Mouse (Mus musculus) hindbrain, embryonic 11.5 days (tissue): ENCODE measurements around the gene Traf6. TPM values are rescaled to one million over a fixed set of nuclear protein-coding genes. Genes with fewer than 3 reads are reported as not detected.
"Not testable (repeated sequence)": the region's sequence is repeated elsewhere in the genome, so short reads cannot be mapped to it uniquely, and the experiment has no call there.

Experiments used
- ATAC-seq: fragments of 200-750 bp; cut with Nextera tagmentation; 2 replicates; pipeline ENCODE4 v1.8.0; 2017; ENCODE audit warnings: mild to moderate bottlenecking, moderate TSS enrichment, moderate library complexity; ENCODE audit not compliant: low FRiP score
- DNase-seq: peaks from one replicate; pipeline ENCODE4 v3.0.0-alpha.2; 2015; ENCODE audit warnings: low spot score
- H3K27ac ChIP-seq: fragments of 300-500 bp; sonication (generic); 2 replicates; pipeline ENCODE4 v1.5.1; 2014; ENCODE audit warnings: mild to moderate bottlenecking, low read depth, low read length
- H3K27me3 ChIP-seq: fragments of 300-500 bp; sonication (generic); 2 replicates; pipeline ENCODE4 v1.6.1; 2014; ENCODE audit warnings: mild to moderate bottlenecking, low read length, moderate library complexity, mixed read lengths; ENCODE audit not compliant: control insufficient read depth, insufficient read depth
- H3K36me3 ChIP-seq: fragments of 300-500 bp; sonication (generic); 2 replicates; pipeline ENCODE4 v1.6.1; 2014; ENCODE audit warnings: mild to moderate bottlenecking, low read length, moderate library complexity, mixed read lengths; ENCODE audit not compliant: control insufficient read depth, insufficient read depth
- H3K4me1 ChIP-seq: fragments of 300-500 bp; sonication (generic); replicated peaks from 2 replicates; pipeline ENCODE4 v1.6.1; 2014; ENCODE audit warnings: low read length, mixed read lengths; ENCODE audit not compliant: control insufficient read depth, insufficient read depth
- H3K4me2 ChIP-seq: fragments of 300-500 bp; sonication (generic); replicated peaks from 2 replicates; pipeline ENCODE4 v1.6.1; 2014; ENCODE audit warnings: mild to moderate bottlenecking, low read depth, low read length
- H3K4me3 ChIP-seq: fragments of 300-500 bp; sonication (generic); 2 replicates; pipeline ENCODE4 v1.5.1; 2014; ENCODE audit warnings: low read depth, low read length
- H3K9ac ChIP-seq: fragments of 300-500 bp; sonication (generic); 2 replicates; pipeline ENCODE4 v1.6.1; 2014; ENCODE audit warnings: low read depth, low read length
- H3K9me3 ChIP-seq: fragments of 300-500 bp; sonication (generic); 2 replicates; pipeline ENCODE4 v1.6.1; 2016; ENCODE audit warnings: low read length; ENCODE audit not compliant: control insufficient read depth
- WGBS: fragments of 180-500 bp; shearing (Covaris S2); extraction: QIAGEN DNeasy Blood & Tissue Kit; methylation state at CpG from one replicate; pipeline ENCODE4 v1.1.7; 2014; 5-methylcytosine and 5-hydroxymethylcytosine counted together
- polyA plus RNA-seq: library from polyadenylated mRNA; unstranded; fragments of >200 nt; fragmentation: Nextera tagmentation; extraction: Ambion mirVana; gene quantifications from 2 replicates; pipeline ENCODE4 v1.2.1, GENCODE M21; 2014

Gene Traf6
- polyA plus RNA-seq, 1 experiment from 2014 or later: 16.5 TPM

DNA sequence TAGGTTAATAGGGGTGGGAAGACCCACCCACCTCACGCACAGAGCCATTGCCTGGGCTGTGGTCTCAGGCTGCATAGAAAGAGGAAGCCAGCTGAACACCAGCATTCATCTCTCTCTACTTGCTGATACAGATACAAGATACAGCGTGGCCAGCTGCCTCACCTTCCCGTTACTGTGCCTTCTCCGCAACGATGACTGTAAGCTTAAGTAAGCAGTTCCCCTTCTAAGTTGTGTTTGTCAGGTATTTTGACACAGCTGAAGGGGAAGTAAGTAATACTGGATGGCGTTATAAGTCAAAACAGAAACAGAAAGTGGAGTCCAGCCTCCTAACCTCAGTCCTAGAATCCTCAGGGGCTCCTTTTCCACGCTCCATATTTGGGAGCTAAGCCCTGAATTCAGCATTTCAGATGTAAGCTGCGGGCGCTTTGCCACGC lies 54.6 kb downstream of the Traf6 start:
- Histone ChIP-seq H3K9ac (no peak overlapping the region), H3K4me2 (no peak overlapping the region), H3K4me1 (no peaks in the 10 kb centered on the region), H3K27ac (no peak overlapping the region), H3K9me3 (no peaks in the 10 kb centered on the region), H3K4me3 (no peak overlapping the region), H3K36me3 (no peaks in the 10 kb centered on the region), H3K27me3 (no peaks in the 10 kb centered on the region)
- ATAC-seq (no peak), DNase-seq (no peak)
- 91% methylated on average over 10 of the region's 10 CpGs for WGBS

DNA sequence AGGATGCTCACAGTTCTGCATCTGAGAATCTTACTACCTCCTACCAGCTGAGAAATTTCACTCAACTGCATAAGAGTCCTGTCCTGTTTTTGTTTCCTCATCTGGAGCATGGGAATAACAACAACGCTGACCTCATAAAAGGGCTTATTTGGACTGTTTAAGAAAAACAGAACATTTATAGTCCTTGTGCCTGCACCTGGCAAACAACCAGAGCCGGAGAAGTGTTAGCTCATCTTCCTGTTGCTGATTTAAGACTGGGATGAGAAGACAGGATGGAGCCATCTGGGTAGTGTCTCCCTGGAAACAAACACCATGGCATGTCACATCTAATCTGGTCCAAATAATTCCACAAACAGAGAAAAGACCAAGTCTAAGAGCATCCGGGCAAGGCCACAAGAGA lies 55.3 kb downstream of the Traf6 start:
- Histone ChIP-seq H3K4me1 (no peaks in the 10 kb centered on the region), H3K36me3 (no peaks in the 10 kb centered on the region), H3K9me3 (no peaks in the 10 kb centered on the region), H3K4me3 (no peak overlapping the region), H3K9ac (no peak overlapping the region), H3K27ac (no peak overlapping the region), H3K4me2 (no peak overlapping the region), H3K27me3 (no peaks in the 10 kb centered on the region)
- no peak for DNase-seq
- no peak for ATAC-seq
- 88% methylated on average over 3 of the region's 3 CpGs for WGBS

DNA sequence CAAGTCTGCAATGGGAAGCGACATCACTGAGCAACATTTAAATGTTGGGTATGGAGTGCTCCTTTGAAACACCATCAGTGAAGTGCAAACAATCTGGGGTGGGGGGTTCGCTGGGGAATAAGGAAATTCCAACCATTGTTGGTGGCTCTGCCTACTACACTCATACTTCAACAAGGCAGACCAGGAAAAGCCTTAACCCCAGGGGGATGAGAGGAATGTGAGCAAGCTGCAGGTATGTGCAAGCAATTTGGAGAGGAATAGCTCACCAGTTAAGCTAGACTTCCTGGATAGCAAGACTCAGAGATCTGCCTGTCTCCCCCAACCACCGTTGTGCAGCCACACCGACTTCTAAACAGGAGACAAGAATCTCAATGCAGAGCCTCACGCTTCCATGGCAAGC lies 61.7 kb downstream of the Traf6 start:
- no peak for DNase-seq
- 77% methylated on average over 5 of the region's 5 CpGs for WGBS
- no peak overlapping the region for H3K4me3 ChIP-seq

DNA sequence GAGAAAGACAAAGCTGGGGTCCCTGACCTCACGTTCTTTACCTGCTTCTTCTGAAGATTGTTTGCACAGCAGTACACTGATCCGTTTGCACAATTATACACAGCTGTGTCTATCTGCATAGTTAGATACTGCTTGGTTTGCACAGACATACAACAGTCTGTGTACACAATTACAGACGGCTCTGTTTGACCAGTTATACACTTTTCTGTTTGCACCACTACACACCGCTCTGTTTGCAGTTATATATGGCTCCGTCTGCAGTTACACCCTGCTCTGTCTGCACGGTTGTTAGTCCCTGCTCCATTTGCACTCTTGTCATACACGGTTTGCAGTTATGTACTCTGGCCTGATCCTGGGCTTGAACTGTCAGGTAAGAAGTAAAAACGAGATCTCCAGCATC lies 63.4 kb downstream of the Traf6 start:
- Histone ChIP-seq H3K36me3 (no peaks in the 10 kb centered on the region), H3K9ac (no peak overlapping the region), H3K9me3 (no peaks in the 10 kb centered on the region), H3K27ac (no peak overlapping the region), H3K4me2 (no peak overlapping the region), H3K27me3 (no peaks in the 10 kb centered on the region), H3K4me3 (no peak overlapping the region), H3K4me1 (no peaks in the 10 kb centered on the region)
- DNase-seq (no peak), ATAC-seq (no peak)
- 88% methylated on average over 8 of the region's 8 CpGs for WGBS

More for the DNA sequence above, 61.7 kb downstream of the Traf6 start:
- H3K9ac ChIP-seq: no peak overlapping the region
- H3K9me3 ChIP-seq: no peaks in the 10 kb centered on the region
- H3K4me2 ChIP-seq: no peak overlapping the region
- H3K36me3 ChIP-seq: no peaks in the 10 kb centered on the region
- H3K27me3 ChIP-seq: no peaks in the 10 kb centered on the region
- no peak for ATAC-seq
- H3K4me1 ChIP-seq: no peaks in the 10 kb centered on the region
- H3K27ac ChIP-seq: no peak overlapping the region

DNA sequence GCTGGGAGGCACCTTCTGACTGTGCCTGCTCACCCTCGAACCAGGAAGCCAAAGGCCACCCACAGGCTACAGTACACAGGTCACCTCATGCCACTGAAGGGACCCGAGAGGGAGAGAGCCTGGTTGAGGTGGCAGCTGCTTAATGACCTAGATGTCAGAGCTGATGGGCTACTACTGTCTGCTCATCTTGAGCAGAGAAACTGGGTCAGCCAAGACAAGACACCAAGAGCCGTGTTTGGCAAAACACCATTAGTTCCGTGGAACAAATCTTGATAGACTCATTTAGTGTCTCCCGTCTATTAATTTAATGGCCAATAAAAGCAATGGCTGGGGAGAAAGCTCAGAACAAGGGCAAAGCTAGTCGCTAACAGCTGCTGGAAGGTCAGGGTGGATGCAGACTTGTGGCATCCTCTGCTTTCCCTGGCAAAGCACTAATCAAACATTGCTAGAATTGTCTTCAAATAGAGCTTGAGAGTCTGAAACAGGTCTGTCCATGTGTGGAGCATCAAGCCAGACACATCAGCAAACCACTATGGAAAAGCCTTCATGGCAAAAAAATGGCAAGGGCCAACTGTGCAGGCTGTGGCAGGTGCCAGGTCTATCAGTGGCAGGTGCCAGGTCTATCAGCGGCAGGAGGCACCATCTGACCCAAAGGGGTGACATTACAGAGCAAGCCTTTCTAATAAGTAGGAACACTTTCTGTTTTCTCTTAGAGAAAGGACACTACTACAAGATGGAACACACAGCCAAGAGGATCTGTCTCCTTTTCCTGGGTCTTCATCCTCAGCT lies 64.0 kb downstream of the Traf6 start:
- WGBS: 87% methylated on average over 7 of the region's 7 CpGs
- no peak for ATAC-seq

DNA sequence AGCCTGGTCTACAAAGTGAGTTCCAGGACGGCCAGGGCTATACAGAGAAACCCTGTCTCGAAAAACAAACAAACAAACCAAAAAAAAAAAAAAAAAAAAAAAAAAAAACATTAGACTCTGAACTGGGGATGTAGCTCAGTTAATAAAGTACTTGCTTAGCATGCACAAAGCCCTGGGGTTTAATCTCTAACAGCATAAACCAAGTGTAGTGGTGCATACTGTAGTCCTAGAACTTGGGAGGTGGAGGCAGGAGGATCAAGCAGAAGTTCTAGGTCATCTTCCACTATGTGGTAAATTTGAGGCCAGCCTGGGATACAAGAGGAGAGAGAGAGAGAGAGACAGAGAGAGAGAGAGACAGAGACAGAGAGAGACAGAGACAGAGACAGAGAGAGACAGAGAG lies 67.4 kb downstream of the Traf6 start:
- DNase-seq, H3K4me2 ChIP-seq, H3K4me1 ChIP-seq, ATAC-seq, H3K36me3 ChIP-seq, H3K4me3 ChIP-seq, H3K9ac ChIP-seq, H3K27ac ChIP-seq, H3K9me3 ChIP-seq, H3K27me3 ChIP-seq: not testable (repeated sequence)
- no CpG with 5 or more reads among the region's 2 CpGs for WGBS

More for the DNA sequence above, 64.0 kb downstream of the Traf6 start:
- Histone ChIP-seq H3K4me2 (no peak overlapping the region), H3K4me3 (no peak overlapping the region), H3K27me3 (no peaks in the 10 kb centered on the region), H3K9me3 (no peaks in the 10 kb centered on the region), H3K36me3 (no peaks in the 10 kb centered on the region), H3K27ac (no peak overlapping the region), H3K4me1 (no peaks in the 10 kb centered on the region), H3K9ac (no peak overlapping the region)
- no peak for DNase-seq

DNA sequence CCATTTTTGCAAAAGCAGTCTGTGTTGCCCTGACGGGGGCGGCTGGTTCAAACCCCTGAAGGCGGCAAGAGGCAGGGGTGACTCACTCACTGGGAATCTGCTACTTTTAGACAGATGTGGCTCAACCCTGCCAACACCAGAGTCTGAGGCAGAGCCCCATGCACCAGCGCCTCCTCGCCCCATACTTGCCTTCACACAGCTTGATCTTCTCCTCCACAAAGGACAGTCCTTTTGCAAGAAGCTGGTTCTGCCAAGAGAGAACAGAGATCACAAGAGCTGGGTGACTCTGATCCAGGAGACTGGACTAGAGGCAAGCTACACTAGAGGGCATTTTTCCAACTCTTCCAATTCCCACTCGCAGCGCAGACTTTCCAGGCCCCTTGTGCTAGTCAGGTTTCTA lies 68.3 kb downstream of the Traf6 start:
- no peak for DNase-seq
- Histone ChIP-seq H3K4me1 (no peaks in the 10 kb centered on the region), H3K27ac (no peak overlapping the region), H3K9ac (no peak overlapping the region), H3K4me3 (no peak overlapping the region), H3K9me3 (no peaks in the 10 kb centered on the region), H3K4me2 (no peak overlapping the region), H3K36me3 (no peaks in the 10 kb centered on the region), H3K27me3 (no peaks in the 10 kb centered on the region)
- ATAC-seq: no peak
- 94% methylated on average over 7 of the region's 7 CpGs for WGBS

Other genes with a start within 250 kb of the Traf6 start
- gene Rag2, start 53.7 kb upstream of the Traf6 start, polyA plus RNA-seq: 0.06 and 0.49 TPM in 2 replicates
- 0.39 and 0.59 TPM in 2 replicates for gene Rag1, start 28.9 kb upstream of the Traf6 start, polyA plus RNA-seq
- 69.9 and 72.5 TPM in 2 replicates for gene B230118H07Rik, start 28.9 kb upstream of the Traf6 start, polyA plus RNA-seq
- gene Prr5l, start 204.6 kb downstream of the Traf6 start, polyA plus RNA-seq: 12.2 and 13.2 TPM in 2 replicates
- 78.2 and 79.3 TPM in 2 replicates for gene Commd9, start 207.8 kb downstream of the Traf6 start, polyA plus RNA-seq